Mouse (Mus musculus): Measurements from ENCODE around the gene Nod1. TPM values are rescaled to one million over a fixed set of nuclear protein-coding genes. Genes with fewer than 3 reads are reported as not detected.

Gene Nod1
- polyA plus RNA-seq, 1 experiment from 2014 or later, result 3.3 TPM

- ATAC-seq, result no peak
- no peaks in the 10 kb centered on the region for H3K9me3 ChIP-seq (ENCODE audit: low read length)
- H3K4me3 ChIP-seq (ENCODE audit: low read depth, low read length), result no peak overlapping the region
- 44% methylated on average over 5 of the region's 5 CpGs for WGBS (ENCODE audit: insufficient replicate concordance)
- DNase-seq, result no peak
- no peaks in the 10 kb centered on the region for H3K27me3 ChIP-seq (ENCODE audit: insufficient read depth, low read length)
- H3K36me3 ChIP-seq (replicated peaks; ENCODE audit: insufficient read depth, low read length), result no peaks in the 10 kb centered on the region
- no peak overlapping the region for H3K9ac ChIP-seq (replicated peaks)
- H3K4me2 ChIP-seq (ENCODE audit: low read depth, low read length), result no peak overlapping the region
- TF ChIP-seq CTCF (IDR thresholded peaks at IDR 0.05; ENCODE audit: low read depth) (no peak), EP300 (IDR thresholded peaks at IDR 0.05; ENCODE audit: low read depth) (no peak)
- H3K4me1 ChIP-seq (ENCODE audit: insufficient read depth), result no peaks in the 10 kb centered on the region; the same call in 1 of the 2 replicates
- H3K27ac ChIP-seq (ENCODE audit: low read depth), result 0 out of 2 replicates have a peak overlapping the region, but pooled peaks have one; percentile 18
Measured at GRCm38 (mm10) chr6:54948682-54949081, 23.7 kb downstream of the Nod1 start.

- no peak overlapping the region for H3K4me2 ChIP-seq (ENCODE audit: low read depth, low read length)
- no peak overlapping the region for H3K27ac ChIP-seq (ENCODE audit: low read depth)
- peaks cover 5% of the 10 kb centered on the region; the same call in 1 of the 2 replicates for H3K4me1 ChIP-seq (ENCODE audit: insufficient read depth)
- TF ChIP-seq CTCF (IDR thresholded peaks at IDR 0.05; ENCODE audit: low read depth) (no peak), EP300 (IDR thresholded peaks at IDR 0.05; ENCODE audit: low read depth) (no peak)
- no peaks in the 10 kb centered on the region for H3K36me3 ChIP-seq (replicated peaks; ENCODE audit: insufficient read depth, low read length)
- H3K27me3 ChIP-seq (ENCODE audit: insufficient read depth, low read length), result no peaks in the 10 kb centered on the region
- no peak for DNase-seq
- H3K4me3 ChIP-seq (ENCODE audit: low read depth, low read length), result no peak overlapping the region
- H3K9ac ChIP-seq (replicated peaks), result no peak overlapping the region
- 59% methylated on average over 4 of the region's 4 CpGs for WGBS (ENCODE audit: insufficient replicate concordance)
- no peaks in the 10 kb centered on the region for H3K9me3 ChIP-seq (ENCODE audit: low read length)
- no peak; the same call in 1 of the 2 replicates for ATAC-seq
Measured at GRCm38 (mm10) chr6:54946241-54946953, 26.0 kb downstream of the Nod1 start.

- ATAC-seq (no peak), DNase-seq (no peak)
- H3K27me3 ChIP-seq (ENCODE audit: insufficient read depth, low read length), result no peaks in the 10 kb centered on the region
- H3K9me3 ChIP-seq (ENCODE audit: low read length), result no peaks in the 10 kb centered on the region
- peaks cover 10% of the 10 kb centered on the region; the same call in 1 of the 2 replicates for H3K4me1 ChIP-seq (ENCODE audit: insufficient read depth)
- no peak overlapping the region for H3K4me2 ChIP-seq (ENCODE audit: low read depth, low read length)
- no peaks in the 10 kb centered on the region for H3K36me3 ChIP-seq (replicated peaks; ENCODE audit: insufficient read depth, low read length)
- no peak overlapping the region for H3K4me3 ChIP-seq (ENCODE audit: low read depth, low read length)
- no peak for TF ChIP-seq EP300 (IDR thresholded peaks at IDR 0.05; ENCODE audit: low read depth)
- no peak for TF ChIP-seq CTCF (IDR thresholded peaks at IDR 0.05; ENCODE audit: low read depth)
- no peak overlapping the region for H3K27ac ChIP-seq (ENCODE audit: low read depth)
- 81% methylated on average over 16 of the region's 16 CpGs for WGBS (ENCODE audit: insufficient replicate concordance)
- no peak overlapping the region for H3K9ac ChIP-seq (replicated peaks)
Measured at GRCm38 (mm10) chr6:54944551-54944950, 27.9 kb downstream of the Nod1 start.

GRCm38 (mm10) chr6:54943753-54944152 is 28.7 kb downstream of the Nod1 start:
- Histone ChIP-seq H3K4me3 (ENCODE audit: low read depth, low read length) (no peak overlapping the region), H3K9me3 (ENCODE audit: low read length) (no peaks in the 10 kb centered on the region), H3K9ac (replicated peaks) (no peak overlapping the region), H3K36me3 (replicated peaks; ENCODE audit: insufficient read depth, low read length) (no peaks in the 10 kb centered on the region), H3K4me2 (ENCODE audit: low read depth, low read length) (no peak overlapping the region), H3K27ac (ENCODE audit: low read depth) (no peak overlapping the region), H3K27me3 (ENCODE audit: insufficient read depth, low read length) (no peaks in the 10 kb centered on the region), H3K4me1 (ENCODE audit: insufficient read depth) (peaks cover 12% of the 10 kb centered on the region; the same call in 1 of the 2 replicates)
- no peak for TF ChIP-seq CTCF (IDR thresholded peaks at IDR 0.05; ENCODE audit: low read depth)
- TF ChIP-seq EP300 (IDR thresholded peaks at IDR 0.05; ENCODE audit: low read depth), result no peak
- DNase-seq (no peak), ATAC-seq (no peak)
- 54% methylated on average over 24 of the region's 24 CpGs for WGBS (ENCODE audit: insufficient replicate concordance)

GRCm38 (mm10) chr6:54943292-54943691 is 29.1 kb downstream of the Nod1 start:
- Histone ChIP-seq H3K27ac (ENCODE audit: low read depth) (no peak overlapping the region), H3K9me3 (ENCODE audit: low read length) (no peaks in the 10 kb centered on the region), H3K27me3 (ENCODE audit: insufficient read depth, low read length) (no peaks in the 10 kb centered on the region), H3K4me3 (ENCODE audit: low read depth, low read length) (no peak overlapping the region), H3K4me1 (ENCODE audit: insufficient read depth) (peaks cover 12% of the 10 kb centered on the region; the same call in 1 of the 2 replicates), H3K36me3 (replicated peaks; ENCODE audit: insufficient read depth, low read length) (no peaks in the 10 kb centered on the region), H3K9ac (replicated peaks) (no peak overlapping the region), H3K4me2 (ENCODE audit: low read depth, low read length) (no peak overlapping the region)
- DNase-seq, result no peak
- 64% methylated on average over 16 of the region's 16 CpGs for WGBS (ENCODE audit: insufficient replicate concordance)
- no peak for ATAC-seq
- TF ChIP-seq EP300 (IDR thresholded peaks at IDR 0.05; ENCODE audit: low read depth) (no peak), CTCF (IDR thresholded peaks at IDR 0.05; ENCODE audit: low read depth) (no peak)

GRCm38 (mm10) chr6:54941149-54941548 is 31.3 kb downstream of the Nod1 start:
- no peak for ATAC-seq
- Histone ChIP-seq H3K9me3 (ENCODE audit: low read length) (no peaks in the 10 kb centered on the region), H3K4me1 (ENCODE audit: insufficient read depth) (peaks cover 12% of the 10 kb centered on the region; the same call in 1 of the 2 replicates), H3K27ac (ENCODE audit: low read depth) (no peak overlapping the region), H3K36me3 (replicated peaks; ENCODE audit: insufficient read depth, low read length) (no peaks in the 10 kb centered on the region), H3K4me3 (ENCODE audit: low read depth, low read length) (no peak overlapping the region), H3K27me3 (ENCODE audit: insufficient read depth, low read length) (no peaks in the 10 kb centered on the region), H3K9ac (replicated peaks) (no peak overlapping the region), H3K4me2 (ENCODE audit: low read depth, low read length) (no peak overlapping the region)
- DNase-seq, result no peak
- 71% methylated on average over 6 of the region's 6 CpGs for WGBS (ENCODE audit: insufficient replicate concordance)
- TF ChIP-seq EP300 (IDR thresholded peaks at IDR 0.05; ENCODE audit: low read depth), result no peak
- no peak for TF ChIP-seq CTCF (IDR thresholded peaks at IDR 0.05; ENCODE audit: low read depth)
